23 mouse cellular contexts compared by ENCODE assay signal in genomic region chrX:101741064-101741433, GRCm38 (mm10). TPM values are rescaled to one million over a fixed set of nuclear protein-coding genes. Genes with fewer than 3 reads are reported as not detected.
A peak's percentile ranks its signal among the peaks of the same experiment; 100 is the strongest.
DNase-seq lines count a peak whose midpoint lies in the region; ATAC-seq and TF ChIP-seq lines count a peak whose summit lies in the region.
"Had no signal": no experiment of that assay in that cellular context is flagged by ENCODE, and none has a peak within 500 bp of the region (broad histone marks: within the 10 kb centered on the region; RNA-seq: fewer than 3 reads in every experiment).

No protein-coding gene starts in this region.

- peak overlapping the region; percentile 68 for H3K27ac ChIP-seq in forebrain, embryonic 15.5 days (replicated peaks)
- H3K27ac ChIP-seq in forebrain, embryonic 12.5 days = no peak overlapping the region
- H3K27ac ChIP-seq in midbrain, embryonic 10.5 days (replicated peaks) = 0 out of 2 replicates have a peak overlapping the region, but pooled peaks have one; percentile 28
- no peak overlapping the region for H3K27ac ChIP-seq in midbrain, embryonic 11.5 days (ENCODE audit: low read depth, low read length)
- H3K27ac ChIP-seq in midbrain, embryonic 14.5 days (replicated peaks; ENCODE audit: low read depth, low read length) = peak overlapping the region; percentile 75
- peak overlapping the region; percentile 66; the same call in 1 of the 2 replicates for H3K27ac ChIP-seq in olfactory bulb, adult 2 months (ENCODE audit: insufficient read depth, low read depth, low read length)
- H3K27ac ChIP-seq: embryonic facial prominence, embryonic 15.5 days; left cerebral cortex, adult 2 months; limb, embryonic 15.5 days; liver, embryonic 14.5 days; neural tube, embryonic 12.5 days; stomach, embryonic 15.5 days had no signal

- no peak overlapping the region for H3K4me2 ChIP-seq in forebrain, embryonic 15.5 days (replicated peaks)
- H3K4me2 ChIP-seq in forebrain, embryonic 12.5 days = no peak overlapping the region
- H3K4me2 ChIP-seq in midbrain, embryonic 11.5 days = no peak overlapping the region
- H3K4me2 ChIP-seq in midbrain, embryonic 14.5 days (ENCODE audit: low read length) = no peak overlapping the region
- H3K4me2 ChIP-seq: embryonic facial prominence, embryonic 15.5 days; heart, embryonic 12.5 days; limb, embryonic 15.5 days; lung, embryonic 14.5 days; neural tube, embryonic 12.5 days; stomach, embryonic 15.5 days had no signal

- H3K4me3 ChIP-seq in forebrain, embryonic 15.5 days = no peak overlapping the region
- no peak overlapping the region for H3K4me3 ChIP-seq in forebrain, embryonic 12.5 days (replicated peaks)
- H3K4me3 ChIP-seq in midbrain, embryonic 10.5 days = no peak overlapping the region
- H3K4me3 ChIP-seq in midbrain, embryonic 11.5 days (ENCODE audit: low read depth, low read length) = no peak overlapping the region
- no peak overlapping the region for H3K4me3 ChIP-seq in midbrain, embryonic 14.5 days (replicated peaks; ENCODE audit: low read depth, low read length)
- H3K4me3 ChIP-seq in olfactory bulb, adult 2 months (ENCODE audit: insufficient read depth, low read depth, low read length) = no peak overlapping the region
- H3K4me3 ChIP-seq: embryonic facial prominence, embryonic 15.5 days; heart, embryonic 12.5 days; left cerebral cortex, adult 2 months; limb, embryonic 15.5 days; neural tube, embryonic 12.5 days; stomach, embryonic 15.5 days had no signal

- no peaks in the 10 kb centered on the region for H3K27me3 ChIP-seq in forebrain, embryonic 15.5 days
- peaks cover 48% of the 10 kb centered on the region for H3K27me3 ChIP-seq in forebrain, embryonic 12.5 days
- H3K27me3 ChIP-seq in midbrain, embryonic 10.5 days (ENCODE audit: low read depth, poor library complexity, severe bottlenecking) = peaks cover 98% of the 10 kb centered on the region
- peaks cover 6% of the 10 kb centered on the region for H3K27me3 ChIP-seq in midbrain, embryonic 11.5 days (ENCODE audit: control insufficient read depth, insufficient read depth, low read length)
- H3K27me3 ChIP-seq in midbrain, embryonic 14.5 days (ENCODE audit: control insufficient read depth, insufficient read depth, low read length) = no peaks in the 10 kb centered on the region
- H3K27me3 ChIP-seq: neural tube, embryonic 12.5 days had no signal

- no peaks in the 10 kb centered on the region for H3K9me3 ChIP-seq in forebrain, embryonic 15.5 days
- H3K9me3 ChIP-seq in forebrain, embryonic 12.5 days = no peaks in the 10 kb centered on the region
- no peaks in the 10 kb centered on the region for H3K9me3 ChIP-seq in midbrain, embryonic 10.5 days (replicated peaks)
- no peaks in the 10 kb centered on the region for H3K9me3 ChIP-seq in midbrain, embryonic 11.5 days (ENCODE audit: control insufficient read depth, low read length)
- H3K9me3 ChIP-seq in midbrain, embryonic 14.5 days (ENCODE audit: control insufficient read depth, low read length) = no peaks in the 10 kb centered on the region
- H3K9me3 ChIP-seq: embryonic facial prominence, embryonic 15.5 days; heart, embryonic 12.5 days; limb, embryonic 15.5 days; neural tube, embryonic 12.5 days; stomach, embryonic 15.5 days had no signal

- TF ChIP-seq CTCF in olfactory bulb, adult 2 months (IDR thresholded peaks at IDR 0.05; ENCODE audit: insufficient read depth, low read depth, low read length) = no peak

- ATAC-seq in forebrain, embryonic 15.5 days (replicated peaks) = peak; percentile 64
- ATAC-seq in forebrain, embryonic 12.5 days (ENCODE audit: low FRiP score) = no peak
- ATAC-seq in midbrain, embryonic 11.5 days (ENCODE audit: low FRiP score) = no peak
- ATAC-seq in midbrain, embryonic 14.5 days (ENCODE audit: low FRiP score, low TSS enrichment) = no peak
- ATAC-seq: CD4-positive, CD25-positive, alpha-beta regulatory T cell, adult 4 months had no signal

- no peaks in the 10 kb centered on the region for H3K36me3 ChIP-seq in forebrain, embryonic 15.5 days
- H3K36me3 ChIP-seq in forebrain, embryonic 12.5 days (replicated peaks) = no peaks in the 10 kb centered on the region
- H3K36me3 ChIP-seq in midbrain, embryonic 10.5 days = no peaks in the 10 kb centered on the region
- H3K36me3 ChIP-seq in midbrain, embryonic 11.5 days (ENCODE audit: control insufficient read depth, insufficient read depth, low read length) = no peaks in the 10 kb centered on the region
- no peaks in the 10 kb centered on the region for H3K36me3 ChIP-seq in midbrain, embryonic 14.5 days (ENCODE audit: control insufficient read depth, insufficient read depth, low read length)
- H3K36me3 ChIP-seq: embryonic facial prominence, embryonic 15.5 days; heart, embryonic 12.5 days; limb, embryonic 15.5 days; neural tube, embryonic 12.5 days; stomach, embryonic 15.5 days had no signal

- DNase-seq in midbrain, embryonic 10.5 days (ENCODE audit: low spot score) = no peak
- no peak for DNase-seq in midbrain, embryonic 11.5 days (ENCODE audit: low spot score, missing footprints)
- no peak for DNase-seq in midbrain, embryonic 14.5 days
- no peak for DNase-seq in cerebellum, adult 11-12 months
- DNase-seq: adrenal gland, postnatal 14 days; cerebellum, adult 8-10 months; gastrocnemius, postnatal 14 days; heart, postnatal 10 days; kidney, adult 11 months; kidney, postnatal 4 days; thymus, adult 2 months had no signal

- TF ChIP-seq POLR2A in olfactory bulb, adult 2 months (IDR thresholded peaks at IDR 0.05; ENCODE audit: insufficient read depth, low read depth, low read length) = no peak

- no peak overlapping the region for H3K9ac ChIP-seq in forebrain, embryonic 15.5 days (replicated peaks)
- H3K9ac ChIP-seq in forebrain, embryonic 12.5 days = no peak overlapping the region
- no peak overlapping the region for H3K9ac ChIP-seq in midbrain, embryonic 11.5 days (ENCODE audit: low read length)
- H3K9ac ChIP-seq in midbrain, embryonic 14.5 days (replicated peaks; ENCODE audit: low read length) = no peak overlapping the region
- H3K9ac ChIP-seq: embryonic facial prominence, embryonic 15.5 days; heart, embryonic 12.5 days; limb, embryonic 15.5 days; liver, embryonic 14.5 days; lung, embryonic 14.5 days; neural tube, embryonic 12.5 days; stomach, embryonic 15.5 days had no signal

- no peaks in the 10 kb centered on the region for H3K4me1 ChIP-seq in forebrain, embryonic 15.5 days
- peaks cover 4% of the 10 kb centered on the region for H3K4me1 ChIP-seq in forebrain, embryonic 12.5 days
- H3K4me1 ChIP-seq in midbrain, embryonic 10.5 days = peaks cover 13% of the 10 kb centered on the region
- no peaks in the 10 kb centered on the region for H3K4me1 ChIP-seq in midbrain, embryonic 11.5 days (ENCODE audit: control insufficient read depth, insufficient read depth, low read length)
- peaks cover 5% of the 10 kb centered on the region; the same call in 1 of the 2 replicates for H3K4me1 ChIP-seq in midbrain, embryonic 14.5 days (ENCODE audit: control insufficient read depth, insufficient read depth, low read length)
- H3K4me1 ChIP-seq in olfactory bulb, adult 2 months (ENCODE audit: control insufficient read depth, insufficient read depth, low read length) = peaks cover 3% of the 10 kb centered on the region
- H3K4me1 ChIP-seq: embryonic facial prominence, embryonic 15.5 days; heart, embryonic 12.5 days; limb, embryonic 15.5 days; neural tube, embryonic 12.5 days; stomach, embryonic 15.5 days had no signal

- WGBS in forebrain, embryonic 15.5 days = 69% methylated on average over 2 of the region's 2 CpGs
- WGBS in forebrain, embryonic 12.5 days = 60% methylated on average over 2 of the region's 2 CpGs
- 88% methylated on average over 2 of the region's 2 CpGs for WGBS in midbrain, embryonic 10.5 days
- 71% methylated on average over 2 of the region's 2 CpGs for WGBS in midbrain, embryonic 11.5 days
- 60% methylated on average over 2 of the region's 2 CpGs for WGBS in midbrain, embryonic 14.5 days
- 74% methylated on average over 2 of the region's 2 CpGs for WGBS in olfactory bulb, adult 2 months

RNA-seq across cellular contexts. Expression of gene Cxcr3, which starts 7.0 kb away (rescaled TPM):
- 0.22 TPM in 1 of 2 replicates, not detected in the other for polyA plus RNA-seq in forebrain, embryonic 15.5 days (2015; fragmentation: Nextera tagmentation; extraction: Ambion mirVana)
- 0.10 TPM in 1 of 2 replicates, not detected in the other for polyA plus RNA-seq in forebrain, embryonic 12.5 days (2016; fragmentation: Nextera tagmentation; extraction: Ambion mirVana)
- 0.10 TPM in 1 of 2 replicates, not detected in the other for polyA plus RNA-seq in midbrain, embryonic 10.5 days (2016; fragmentation: Nextera tagmentation; extraction: Ambion mirVana)
- 0.12 and 0.20 TPM in 2 replicates for polyA plus RNA-seq in midbrain, embryonic 11.5 days (2014; fragmentation: Nextera tagmentation; extraction: Ambion mirVana)
- 0.36 TPM in 1 of 2 replicates, not detected in the other for polyA plus RNA-seq in midbrain, embryonic 14.5 days (2014; fragmentation: Nextera tagmentation; extraction: Ambion mirVana)
- not detected in 2 replicates for polyA plus RNA-seq in olfactory bulb, adult 2 months (2012; ENCODE audit: insufficient read depth, insufficient read length, low replicate concordance, missing spikeins)

RNA-seq across cellular contexts. Expression of gene Gm4779, which starts 53.2 kb away (rescaled TPM):
- polyA plus RNA-seq in forebrain, embryonic 15.5 days (2015; fragmentation: Nextera tagmentation; extraction: Ambion mirVana) = 0.10 and 0.27 TPM in 2 replicates
- not detected in 2 replicates for polyA plus RNA-seq in forebrain, embryonic 12.5 days (2016; fragmentation: Nextera tagmentation; extraction: Ambion mirVana)
- polyA plus RNA-seq in midbrain, embryonic 10.5 days (2016; fragmentation: Nextera tagmentation; extraction: Ambion mirVana) = 0.09 TPM in 1 of 2 replicates, not detected in the other
- not detected in 2 replicates for polyA plus RNA-seq in midbrain, embryonic 11.5 days (2014; fragmentation: Nextera tagmentation; extraction: Ambion mirVana)
- not detected in 2 replicates for polyA plus RNA-seq in midbrain, embryonic 14.5 days (2014; fragmentation: Nextera tagmentation; extraction: Ambion mirVana)
- not detected in 2 replicates for polyA plus RNA-seq in olfactory bulb, adult 2 months (2012; ENCODE audit: insufficient read depth, insufficient read length, low replicate concordance, missing spikeins)
- polyA plus RNA-seq: lung, embryonic 14.5 days had no signal

RNA-seq across cellular contexts. Expression of gene 8030474K03Rik, which starts 53.4 kb away (rescaled TPM):
- polyA plus RNA-seq in forebrain, embryonic 15.5 days (2015; fragmentation: Nextera tagmentation; extraction: Ambion mirVana) = not detected in 2 replicates
- 0.10 TPM in 1 of 2 replicates, not detected in the other for polyA plus RNA-seq in forebrain, embryonic 12.5 days (2016; fragmentation: Nextera tagmentation; extraction: Ambion mirVana)
- not detected in 2 replicates for polyA plus RNA-seq in midbrain, embryonic 10.5 days (2016; fragmentation: Nextera tagmentation; extraction: Ambion mirVana)
- not detected in 2 replicates for polyA plus RNA-seq in midbrain, embryonic 11.5 days (2014; fragmentation: Nextera tagmentation; extraction: Ambion mirVana)
- not detected in 2 replicates for polyA plus RNA-seq in midbrain, embryonic 14.5 days (2014; fragmentation: Nextera tagmentation; extraction: Ambion mirVana)
- polyA plus RNA-seq in olfactory bulb, adult 2 months (2012; ENCODE audit: insufficient read depth, insufficient read length, low replicate concordance, missing spikeins) = not detected in 2 replicates
- polyA plus RNA-seq: lung, embryonic 14.5 days; neural tube, embryonic 12.5 days; stomach, embryonic 15.5 days had no signal

Comparison
In these comparisons a context has a peak if more than half of its experiments do, and no peak if none do; other contexts are left out.
1. H3K27ac ChIP-seq: peak in forebrain, embryonic 15.5 days (single experiment), midbrain, embryonic 10.5 days (single experiment), midbrain, embryonic 14.5 days (single experiment) and olfactory bulb, adult 2 months (single experiment); none in forebrain, embryonic 12.5 days (single experiment) and midbrain, embryonic 11.5 days (single experiment).